Mouse (Mus musculus) MEL (cell line): Measurements from ENCODE around the gene Calhm2. TPM values are rescaled to one million over a fixed set of nuclear protein-coding genes. Genes with fewer than 3 reads are reported as not detected.

ENCODE experiments used
- DNase-seq: peaks from one replicate; pipeline ENCODE4 v3.0.0; 2011; ENCODE audit warnings: low read depth, low spot score
- H3K27ac ChIP-seq: 2 replicates; pipeline ENCODE4 v1.5.1; 2012; ENCODE audit warnings: low read depth, mild to moderate bottlenecking, control low read depth, low read length, moderate library complexity; ENCODE audit not compliant: control insufficient read depth
- H3K27me3 ChIP-seq, 2 experiments: fragments of 150-350 bp in 1 of 2; sonication (generic) in 1 of 2; 2 replicates each; pipeline ENCODE4 v1.6.1; 2012; ENCODE audit warnings: low read length in 2 of 2, mild to moderate bottlenecking in 2 of 2, improper control_type of control experiment in 1 of 2, moderate library complexity in 1 of 2; ENCODE audit not compliant: insufficient read depth in 2 of 2, control insufficient read depth in 1 of 2
- H3K36me3 ChIP-seq, 2 experiments: 2 replicates each; pipeline ENCODE4 v1.6.1; 2012 to 2014; ENCODE audit warnings: low read length in 2 of 2, improper control_type of control experiment in 1 of 2, inconsistent platforms in 1 of 2, mild to moderate bottlenecking in 1 of 2; ENCODE audit not compliant: insufficient read depth in 2 of 2, control insufficient read depth in 1 of 2
- H3K4me1 ChIP-seq, 2 experiments: fragments of 150-350 bp in 1 of 2; sonication (generic) in 1 of 2; 2 replicates each; pipeline ENCODE4 v1.6.1; 2012; ENCODE audit warnings: low read length in 2 of 2, improper control_type of control experiment in 1 of 2, mild to moderate bottlenecking in 1 of 2; ENCODE audit not compliant: insufficient read depth in 2 of 2, control insufficient read depth in 1 of 2
- H3K4me3 ChIP-seq, 2 experiments: fragments of 150-350 bp in 1 of 2; sonication (generic) in 1 of 2; 2 replicates each; pipeline ENCODE4 v1.5.1; 2012; ENCODE audit warnings: low read depth in 2 of 2, low read length in 2 of 2, mild to moderate bottlenecking in 2 of 2, moderate library complexity in 2 of 2, control low read depth in 1 of 2, improper control_type of control experiment in 1 of 2; ENCODE audit not compliant: control insufficient read depth in 1 of 2, insufficient read depth in 1 of 2
- H3K79me2 ChIP-seq: 2 replicates; pipeline ENCODE4 v1.6.1; 2012; ENCODE audit warnings: mild to moderate bottlenecking, low read length, moderate library complexity; ENCODE audit not compliant: control insufficient read depth, poor library complexity, insufficient read depth
- H3K9ac ChIP-seq: 2 replicates; pipeline ENCODE4 v1.6.1; 2012; ENCODE audit warnings: low read depth, mild to moderate bottlenecking, control low read depth, low read length, moderate library complexity; ENCODE audit not compliant: control insufficient read depth, poor library complexity, severe bottlenecking
- H3K9me3 ChIP-seq: fragments of 150-350 bp; sonication (generic); replicated peaks from 2 replicates; pipeline ENCODE4 v1.6.1; 2012; ENCODE audit warnings: mild to moderate bottlenecking, low read length, improper control_type of control experiment, moderate library complexity; ENCODE audit not compliant: insufficient read depth
- CHD1 ChIP-seq: IDR thresholded peaks from 2 replicates; pipeline ENCODE4 v1.6.1; 2012; ENCODE audit warnings: low read depth, mild to moderate bottlenecking, inconsistent platforms, low read length, improper control_type of control experiment
- CHD2 ChIP-seq: IDR thresholded peaks from 2 replicates; pipeline ENCODE4 v1.6.1; 2011; ENCODE audit warnings: low read length, improper control_type of control experiment
- CTCF ChIP-seq, 3 experiments: IDR thresholded peaks in 2 of 3; conservative IDR thresholded peaks in 1 of 3; 2 replicates each; pipeline ENCODE4 v1.5.1; 2011 to 2012; ENCODE audit warnings: low read length in 3 of 3, low read depth in 2 of 3, mild to moderate bottlenecking in 2 of 3, improper control_type of control experiment in 1 of 3, inconsistent platforms in 1 of 3, mixed read lengths in 1 of 3, moderate library complexity in 1 of 3; ENCODE audit not compliant: control insufficient read depth in 1 of 3, insufficient read depth in 1 of 3, poor library complexity in 1 of 3, severe bottlenecking in 1 of 3
- E2F4 ChIP-seq: IDR thresholded peaks from 2 replicates; pipeline ENCODE4 v1.6.1; 2011; ENCODE audit warnings: low read depth, low read length, improper control_type of control experiment, borderline replicate concordance
- ELF1 ChIP-seq: IDR thresholded peaks from 2 replicates; pipeline ENCODE4 v1.6.1; 2014; ENCODE audit warnings: low read depth, mild to moderate bottlenecking, inconsistent platforms, low read length, improper control_type of control experiment, moderate library complexity
- EP300 ChIP-seq, 2 experiments: IDR thresholded peaks; 2 replicates each; pipeline ENCODE4 v1.6.1; 2011; ENCODE audit warnings: improper control_type of control experiment in 2 of 2, low read length in 2 of 2, low read depth in 1 of 2, mild to moderate bottlenecking in 1 of 2
- ETS1 ChIP-seq: IDR thresholded peaks from 2 replicates; pipeline ENCODE4 v1.6.1; 2012; ENCODE audit warnings: low read depth, mild to moderate bottlenecking, inconsistent platforms, low read length, improper control_type of control experiment, moderate library complexity
- GABPA ChIP-seq: IDR thresholded peaks from 2 replicates; pipeline ENCODE4 v1.6.1; 2012; ENCODE audit warnings: low read depth, mild to moderate bottlenecking, inconsistent platforms, low read length, improper control_type of control experiment, moderate library complexity
- GATA1 ChIP-seq: IDR thresholded peaks from 2 replicates; pipeline ENCODE4 v1.6.1; 2011; ENCODE audit warnings: low read depth, low read length, improper control_type of control experiment
- JUND ChIP-seq: IDR thresholded peaks from 2 replicates; pipeline ENCODE4 v1.6.1; 2011; ENCODE audit warnings: low read depth, mild to moderate bottlenecking, improper control_type of control experiment, low read length
- MAFK ChIP-seq: IDR thresholded peaks from 2 replicates; pipeline ENCODE4 v1.6.1; 2011; ENCODE audit warnings: low read depth, mild to moderate bottlenecking, low read length, improper control_type of control experiment, borderline replicate concordance
- MAX ChIP-seq: IDR thresholded peaks from 2 replicates; pipeline ENCODE4 v1.6.1; 2011; ENCODE audit warnings: low read length, improper control_type of control experiment
- MAZ ChIP-seq: IDR thresholded peaks from 2 replicates; pipeline ENCODE4 v1.6.1; 2012; ENCODE audit warnings: low read depth, mild to moderate bottlenecking, inconsistent platforms, low read length, improper control_type of control experiment
- MEF2A ChIP-seq: IDR thresholded peaks from 2 replicates; pipeline ENCODE4 v1.6.1; 2014; ENCODE audit warnings: low read depth, mild to moderate bottlenecking, inconsistent platforms, low read length, improper control_type of control experiment; ENCODE audit not compliant: poor library complexity, insufficient replicate concordance, severe bottlenecking; ENCODE audit errors: extremely low read depth
- MXI1 ChIP-seq: IDR thresholded peaks from 2 replicates; pipeline ENCODE4 v1.6.1; 2011; ENCODE audit warnings: mild to moderate bottlenecking, low read depth, low read length, improper control_type of control experiment
- MYB ChIP-seq: IDR thresholded peaks from 2 replicates; pipeline ENCODE4 v1.6.1; 2011; ENCODE audit warnings: mild to moderate bottlenecking, low read depth, low read length, improper control_type of control experiment
- MYC ChIP-seq: IDR thresholded peaks from 2 replicates; pipeline ENCODE4 v1.6.1; 2011; ENCODE audit warnings: low read depth, mild to moderate bottlenecking, low read length, improper control_type of control experiment, moderate library complexity
- NELFE ChIP-seq: IDR thresholded peaks from 2 replicates; pipeline ENCODE4 v1.6.1; 2011; ENCODE audit warnings: low read depth, low read length, improper control_type of control experiment
- NRF1 ChIP-seq: IDR thresholded peaks from 2 replicates; pipeline ENCODE4 v1.6.1; 2014; ENCODE audit warnings: low read depth, mild to moderate bottlenecking, inconsistent platforms, low read length, improper control_type of control experiment, moderate library complexity; ENCODE audit not compliant: poor library complexity, insufficient read depth, severe bottlenecking
- POLR2AphosphoS2 ChIP-seq: IDR thresholded peaks from 2 replicates; pipeline ENCODE4 v1.6.1; 2011; ENCODE audit warnings: low read length, improper control_type of control experiment
- SIN3A ChIP-seq: IDR thresholded peaks from 2 replicates; pipeline ENCODE4 v1.6.1; 2012; ENCODE audit warnings: low read length, improper control_type of control experiment, inconsistent platforms
- SMC3 ChIP-seq: IDR thresholded peaks from 2 replicates; pipeline ENCODE4 v1.6.1; 2011; ENCODE audit warnings: low read depth, low read length, improper control_type of control experiment
- TBP ChIP-seq: IDR thresholded peaks from 2 replicates; pipeline ENCODE4 v1.8.0; 2011; ENCODE audit warnings: low read depth, low read length, improper control_type of control experiment
- TCF12 ChIP-seq: IDR thresholded peaks from 2 replicates; pipeline ENCODE4 v1.6.1; 2014; ENCODE audit warnings: low read depth, mild to moderate bottlenecking, inconsistent platforms, low read length, improper control_type of control experiment, moderate library complexity
- UBTF ChIP-seq: IDR thresholded peaks from 2 replicates; pipeline ENCODE4 v1.6.1; 2012; ENCODE audit warnings: low read depth, mild to moderate bottlenecking, inconsistent platforms, low read length, improper control_type of control experiment, moderate library complexity, borderline replicate concordance; ENCODE audit not compliant: insufficient read depth
- USF1 ChIP-seq: IDR thresholded peaks from 2 replicates; pipeline ENCODE4 v1.6.1; 2014; ENCODE audit warnings: low read depth, mild to moderate bottlenecking, inconsistent platforms, low read length, improper control_type of control experiment, moderate library complexity
- USF2 ChIP-seq, 2 experiments: IDR thresholded peaks; 2 replicates each; pipeline ENCODE4 v1.6.1; 2011 to 2012; ENCODE audit warnings: improper control_type of control experiment in 2 of 2, low read length in 2 of 2, borderline replicate concordance in 1 of 2, inconsistent platforms in 1 of 2, low read depth in 1 of 2, mild to moderate bottlenecking in 1 of 2; ENCODE audit not compliant: insufficient read depth in 1 of 2
- ZC3H11A ChIP-seq: IDR thresholded peaks from 2 replicates; pipeline ENCODE4 v1.6.1; 2012; ENCODE audit warnings: low read depth, mild to moderate bottlenecking, inconsistent platforms, low read length, improper control_type of control experiment
- ZMIZ1 ChIP-seq: IDR thresholded peaks from 2 replicates; pipeline ENCODE4 v1.6.1; 2012; ENCODE audit warnings: low read depth, mild to moderate bottlenecking, inconsistent platforms, low read length, improper control_type of control experiment, moderate library complexity
- ZNF384 ChIP-seq: IDR thresholded peaks from 2 replicates; pipeline ENCODE4 v1.6.1; 2012; ENCODE audit warnings: low read depth, mild to moderate bottlenecking, inconsistent platforms, low read length, improper control_type of control experiment
- polyA plus RNA-seq, 2 experiments: library from polyadenylated mRNA; stranded (reverse) in 1 of 2; unstranded in 1 of 2; fragments of >175 nt in 1 of 2; fragments of >200 nt in 1 of 2; gene quantifications; 2 replicates each; pipeline versions ENCODE4 v1.2.1 to v1.2.4; 2012; ENCODE audit warnings: low replicate concordance in 2 of 2, low read depth in 1 of 2; ENCODE audit not compliant: insufficient read length in 2 of 2, insufficient read depth in 1 of 2, missing spikeins in 1 of 2
- total RNA-seq: library from RNA; depleted of rRNA; stranded (reverse); fragments of 300-350 nt; gene quantifications from 2 replicates; pipeline ENCODE4 v1.2.3, GENCODE M21; 2012

Gene Calhm2
- total and polyA plus RNA-seq, 3 experiments = 11.1 to 11.2 TPM; not detected in 1

DNA sequence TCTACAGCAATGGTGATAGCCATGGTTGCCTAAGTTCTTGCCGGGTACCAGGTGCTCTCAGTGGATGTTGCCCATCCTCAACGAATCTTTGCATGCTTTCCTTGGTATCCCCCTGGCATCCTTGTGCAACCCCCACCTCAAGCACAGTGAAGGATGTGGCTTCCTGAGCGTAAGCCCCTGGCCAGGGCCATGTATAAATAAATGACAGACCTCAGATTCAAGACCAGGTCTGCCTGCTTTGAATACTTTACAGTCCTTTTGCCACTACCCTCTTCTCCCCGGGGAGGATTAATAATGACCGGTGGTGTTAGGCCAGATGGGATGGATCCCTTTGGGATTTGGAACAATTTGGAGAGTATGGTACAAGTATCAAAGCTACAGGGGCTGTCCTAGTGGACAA, 1.9 kb downstream of the Calhm2 start:
- H3K9me3 ChIP-seq = no peaks in the 10 kb centered on the region
- TF ChIP-seq MEF2A (no peak), ZC3H11A (no peak), MYB (no peak), USF2 (IDR thresholded peaks at IDR 0.05; ENCODE audit: borderline replicate concordance in 1 of 2, insufficient read depth in 1 of 2, low read depth in 1 of 2, low read length in 2 of 2) (no peak), TBP (no peak), POLR2AphosphoS2 (no peak), ZMIZ1 (no peak), GATA1 (no peak), MYC (no peak), SMC3 (no peak), UBTF (no peak), USF1 (no peak), NRF1 (no peak), GABPA (no peak), ETS1 (no peak), TCF12 (no peak), MAFK (no peak), JUND (no peak), CHD1 (no peak)
- TF ChIP-seq, all 39 proteins: peak for 0
- DNase-seq = no peak
- Histone ChIP-seq H3K27me3 (no peaks in the 10 kb centered on the region), H3K9ac (no peak overlapping the region), H3K36me3 (peaks cover 2 to 28% of the 10 kb centered on the region in 2 experiments; a peak in 3 of 4 replicates), H3K79me2 (peaks cover 6% of the 10 kb centered on the region; the same call in 1 of the 2 replicates), H3K4me3 (no peak overlapping the region), H3K27ac (no peak overlapping the region), H3K4me1 (peaks cover 8 to 40% of the 10 kb centered on the region in 2 experiments)

DNA sequence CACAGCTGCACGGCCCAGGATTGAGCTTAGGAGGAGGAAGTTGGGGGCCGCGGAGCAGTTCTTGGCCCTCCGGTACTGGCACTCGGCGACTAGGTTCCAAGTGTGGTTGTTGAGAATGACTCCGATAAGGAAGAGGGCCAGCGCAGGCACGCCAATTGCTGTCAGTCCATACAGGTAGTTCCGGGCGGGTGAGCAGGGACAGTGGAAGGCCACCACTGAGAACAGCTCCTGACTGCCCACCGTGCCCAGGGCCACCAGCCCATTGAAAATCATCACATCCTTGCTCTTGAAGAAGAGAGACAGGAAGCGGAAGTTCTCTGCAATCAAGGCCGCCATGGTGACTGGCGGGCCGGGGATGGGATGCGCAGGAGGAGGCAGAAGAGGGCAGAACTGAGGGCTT, 2.5 kb downstream of the Calhm2 start:
- H3K27ac ChIP-seq = no peak overlapping the region
- TF ChIP-seq E2F4 = no peak
- no peak for TF ChIP-seq SMC3
- no peak for TF ChIP-seq MAX
- TF ChIP-seq MAZ = no peak
- no peak for TF ChIP-seq CTCF (IDR thresholded peaks at IDR 0.05 in 2 of 3, conservative IDR thresholded peaks at IDR 0.05 in 1 of 3; ENCODE audit: control insufficient read depth in 1 of 3, insufficient read depth in 1 of 3, low read depth in 2 of 3, low read length in 3 of 3, poor library complexity in 1 of 3, severe bottlenecking in 1 of 3)
- TF ChIP-seq CHD2 = no peak
- no peak for TF ChIP-seq ZMIZ1
- no peak for TF ChIP-seq MXI1
- no peak for TF ChIP-seq SIN3A
- no peak for TF ChIP-seq NRF1
- TF ChIP-seq EP300 (IDR thresholded peaks at IDR 0.05; ENCODE audit: low read depth in 1 of 2, low read length in 2 of 2) = no peak
- TF ChIP-seq ELF1 = no peak
- TF ChIP-seq MYB = no peak
- TF ChIP-seq ZNF384 = no peak
- TF ChIP-seq NELFE = no peak
- no peak overlapping the region for H3K4me3 ChIP-seq
- peaks cover 5 to 28% of the 10 kb centered on the region in 2 experiments; a peak in 3 of 4 replicates for H3K36me3 ChIP-seq
- H3K4me1 ChIP-seq = peaks cover 8 to 40% of the 10 kb centered on the region in 2 experiments
- no peak overlapping the region for H3K9ac ChIP-seq
- H3K9me3 ChIP-seq = no peaks in the 10 kb centered on the region
- no peak for DNase-seq
- H3K79me2 ChIP-seq = peaks cover 6% of the 10 kb centered on the region; the same call in 1 of the 2 replicates
- H3K27me3 ChIP-seq = no peaks in the 10 kb centered on the region
